Mouse (Mus musculus) olfactory bulb, adult 2 months (tissue): Measurements from ENCODE around the gene Olfr624.

Experiments
- CTCF ChIP-seq: fragments of 200-500 bp; IDR thresholded peaks from 2 replicates; pipeline ENCODE4 v1.5.1; 2012; ENCODE audit warnings: low read depth, mild to moderate bottlenecking, low read length, moderate library complexity; ENCODE audit not compliant: insufficient read depth
- POLR2A ChIP-seq: fragments of 200-500 bp; IDR thresholded peaks from 2 replicates; pipeline ENCODE4 v1.6.1; 2012; ENCODE audit warnings: mild to moderate bottlenecking, low read depth, low read length, moderate library complexity; ENCODE audit not compliant: insufficient read depth

DNA sequence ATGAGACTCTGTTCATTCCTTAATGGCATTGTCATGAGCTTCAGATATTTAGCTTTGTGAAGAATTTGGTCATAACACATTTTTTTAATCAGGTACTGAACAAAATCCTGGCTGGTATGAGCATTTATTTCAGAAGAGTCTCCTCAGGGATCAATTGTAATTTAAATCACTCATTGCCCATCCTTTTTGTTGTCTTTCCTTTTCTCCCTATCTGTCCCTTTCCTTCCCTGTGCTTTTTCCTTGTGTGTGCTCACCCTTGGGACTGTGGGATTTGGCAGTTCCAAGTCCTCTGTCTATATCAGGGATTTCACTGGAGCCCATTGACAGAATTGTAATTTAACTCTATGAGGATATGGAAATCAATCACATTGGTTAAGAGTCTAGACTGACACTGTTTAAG is 7.4 kb downstream of the Olfr624 start, which contains the start of gene Olfr623:
- TF ChIP-seq CTCF (no peak), POLR2A (no peak)
